Mouse (Mus musculus): Measurements from ENCODE around the gene Khk.

The Khk gene

DNA sequence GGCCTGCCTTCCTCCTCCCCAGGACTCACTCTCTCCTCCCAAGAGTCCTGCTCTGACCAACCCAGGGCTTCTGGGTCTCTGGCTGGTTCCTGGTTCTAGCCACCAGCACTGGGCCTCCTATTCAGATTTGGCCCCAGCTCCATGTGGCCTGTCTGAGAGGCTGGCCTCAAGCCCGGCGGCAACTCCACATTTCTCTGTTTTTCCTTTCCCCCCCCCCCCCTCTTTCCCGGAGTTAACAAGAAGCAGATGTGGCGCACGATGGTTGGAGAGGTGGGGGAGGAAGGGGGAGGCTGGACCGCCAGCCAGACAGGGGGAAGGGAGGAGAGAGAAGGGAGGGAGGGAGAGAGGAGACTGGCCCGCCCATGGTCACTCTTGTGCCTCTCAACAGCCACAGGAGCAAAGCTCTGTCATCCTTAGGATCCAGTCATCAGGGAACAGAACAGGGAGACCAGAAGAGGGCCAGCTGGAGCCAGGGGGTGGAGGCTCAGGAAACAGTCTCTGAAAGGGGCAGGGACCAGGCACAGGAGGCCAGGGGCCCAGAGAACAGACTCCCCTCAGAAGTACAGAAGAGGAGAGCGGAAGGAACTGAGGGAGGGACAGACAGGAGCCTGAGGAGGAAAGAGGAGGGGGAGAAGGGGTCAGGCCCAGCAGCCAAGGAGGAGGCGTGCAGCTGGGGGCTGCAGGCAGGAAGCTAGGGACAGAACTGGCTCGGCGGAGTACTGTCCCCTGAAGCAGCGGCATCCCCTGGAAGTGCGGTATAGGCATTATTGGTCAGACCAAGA is 8.0 kb upstream of the Khk start, which contains the start of gene Emilin1:
TSS of gene Emilin1 (plus strand) at position 343 of the 782 bp plus-strand sequence.
- DNase-seq (ENCODE audit: low spot score) = peak; percentile 86

DNA sequence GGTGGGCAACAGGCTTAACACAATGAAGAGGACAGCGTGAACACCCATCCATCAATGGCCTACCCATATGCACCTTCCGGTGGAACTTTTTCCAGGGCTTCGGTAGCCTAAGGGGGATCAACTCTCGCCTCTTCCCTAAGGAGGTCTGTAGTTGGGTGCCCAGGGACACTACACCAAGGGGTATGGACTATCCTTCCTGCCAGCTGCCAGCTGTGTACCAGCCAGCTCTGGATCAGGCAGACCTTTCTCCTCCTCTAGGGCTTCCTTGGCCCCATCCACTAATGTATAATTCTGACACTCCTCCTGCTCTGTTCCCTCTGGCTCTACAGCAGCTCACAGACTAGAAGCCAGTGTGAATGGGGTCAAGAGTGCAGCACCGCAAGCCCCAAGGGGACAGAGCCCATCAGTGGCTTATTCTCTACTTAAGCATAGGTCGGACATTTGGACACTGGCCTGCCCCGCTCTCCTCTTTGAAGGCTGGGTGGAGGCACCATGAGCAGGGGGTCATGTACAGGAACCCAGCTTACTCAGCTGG is 7.1 kb upstream of the Khk start:
- peak; percentile 45 for DNase-seq (ENCODE audit: low spot score)

DNA sequence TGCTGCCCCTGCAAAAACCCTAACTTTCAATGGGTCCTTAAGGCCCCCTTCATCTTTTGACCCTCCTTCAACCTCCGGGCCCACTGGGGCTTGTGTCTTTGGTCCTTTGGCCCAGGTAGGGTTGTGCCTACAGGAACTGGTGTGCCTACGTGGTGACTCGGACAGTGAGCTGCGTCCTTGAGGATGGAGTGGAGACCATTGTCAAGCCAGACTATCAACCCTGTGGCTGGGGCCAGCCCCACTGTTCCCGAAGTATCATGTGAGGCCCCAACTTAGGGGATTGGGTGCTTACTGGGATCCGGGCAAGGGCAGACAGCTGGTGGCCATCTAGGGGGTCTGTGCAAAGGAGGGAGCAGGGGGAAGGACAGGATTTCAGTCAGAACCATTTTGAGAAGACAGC is 6.4 kb upstream of the Khk start:
- DNase-seq (ENCODE audit: low spot score) = no peak

DNA sequence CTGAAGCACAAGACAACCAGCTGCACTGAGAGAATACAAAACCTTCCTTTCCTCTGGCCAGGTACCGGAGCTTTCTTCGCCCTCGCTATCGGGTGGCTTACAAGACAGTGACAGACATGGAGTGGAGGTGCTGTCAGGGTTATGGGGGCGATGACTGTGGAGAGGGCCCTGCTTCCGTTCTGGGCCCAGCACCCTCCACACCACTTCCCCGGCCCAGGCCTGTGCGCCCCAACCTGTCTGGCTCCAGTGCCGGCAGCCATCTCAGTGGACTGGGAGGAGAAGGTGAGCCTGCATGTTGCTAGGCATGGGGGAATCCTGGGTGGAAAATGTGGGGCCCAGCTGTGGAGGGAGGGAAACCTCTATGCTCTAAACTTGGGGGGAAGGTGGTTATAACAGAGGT is 5.8 kb upstream of the Khk start:
- no peak for DNase-seq (ENCODE audit: low spot score)

DNA sequence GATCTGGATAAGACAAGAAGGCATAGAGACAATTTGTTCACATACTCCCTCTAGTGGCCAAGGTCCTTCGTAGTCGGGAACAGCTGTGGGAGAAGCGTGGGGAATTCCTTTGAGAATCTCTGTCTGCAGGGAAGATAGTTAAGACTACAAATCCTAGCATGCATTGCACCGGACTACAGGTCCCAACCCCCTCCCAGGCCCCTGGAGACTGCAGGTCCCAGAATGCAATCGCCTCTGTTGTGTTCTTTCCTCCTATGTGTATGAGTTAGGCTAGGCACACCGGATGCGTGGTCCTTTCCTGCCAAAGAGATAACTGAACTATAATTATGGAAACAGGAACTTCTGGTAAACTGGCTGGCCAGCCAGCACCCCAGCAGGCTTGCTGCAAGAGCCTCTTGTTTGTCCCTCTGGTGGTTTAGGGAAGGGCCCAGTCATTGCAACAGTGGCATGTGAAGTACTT is 5.2 kb upstream of the Khk start:
- DNase-seq (ENCODE audit: low spot score) = peak; percentile 97

DNA sequence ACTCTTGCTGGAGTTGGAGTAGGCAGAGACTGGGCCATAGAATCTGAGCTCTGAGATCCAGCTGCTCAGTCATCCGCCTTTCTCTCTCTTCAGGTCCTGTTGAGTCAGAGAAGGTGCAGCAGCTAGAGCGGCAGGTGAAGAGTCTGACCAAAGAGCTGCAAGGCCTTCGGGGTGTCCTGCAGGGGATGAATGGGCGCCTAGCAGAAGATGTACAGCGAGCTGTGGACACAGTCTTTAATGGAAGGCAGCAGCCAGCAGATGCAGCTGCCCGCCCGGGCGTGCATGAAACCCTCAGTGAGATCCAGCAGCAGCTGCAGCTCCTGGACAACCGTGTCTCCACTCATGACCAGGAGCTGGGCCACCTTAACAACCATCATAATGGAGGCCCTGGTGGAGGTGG is 4.4 kb upstream of the Khk start:
- no peak for DNase-seq (ENCODE audit: low spot score)

DNA sequence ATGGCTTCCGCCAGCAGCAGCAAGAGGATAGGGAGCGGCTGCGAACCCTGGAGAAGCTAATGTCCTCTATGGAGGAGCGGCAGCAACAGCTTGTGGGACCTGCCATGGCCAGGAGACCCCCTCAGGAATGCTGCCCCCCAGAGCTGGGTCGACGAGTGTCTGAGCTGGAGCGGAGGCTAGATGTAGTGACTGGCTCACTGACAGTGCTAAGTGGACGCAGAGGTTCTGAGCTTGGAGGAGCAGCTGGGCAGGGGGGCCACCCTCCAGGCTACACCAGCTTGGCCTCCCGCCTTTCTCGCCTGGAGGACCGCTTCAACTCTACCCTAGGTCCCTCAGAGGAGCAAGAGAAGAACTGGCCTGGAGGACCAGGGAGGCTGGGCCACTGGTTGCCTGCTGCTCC is 3.9 kb upstream of the Khk start:
- no peak for DNase-seq (ENCODE audit: low spot score)

DNA sequence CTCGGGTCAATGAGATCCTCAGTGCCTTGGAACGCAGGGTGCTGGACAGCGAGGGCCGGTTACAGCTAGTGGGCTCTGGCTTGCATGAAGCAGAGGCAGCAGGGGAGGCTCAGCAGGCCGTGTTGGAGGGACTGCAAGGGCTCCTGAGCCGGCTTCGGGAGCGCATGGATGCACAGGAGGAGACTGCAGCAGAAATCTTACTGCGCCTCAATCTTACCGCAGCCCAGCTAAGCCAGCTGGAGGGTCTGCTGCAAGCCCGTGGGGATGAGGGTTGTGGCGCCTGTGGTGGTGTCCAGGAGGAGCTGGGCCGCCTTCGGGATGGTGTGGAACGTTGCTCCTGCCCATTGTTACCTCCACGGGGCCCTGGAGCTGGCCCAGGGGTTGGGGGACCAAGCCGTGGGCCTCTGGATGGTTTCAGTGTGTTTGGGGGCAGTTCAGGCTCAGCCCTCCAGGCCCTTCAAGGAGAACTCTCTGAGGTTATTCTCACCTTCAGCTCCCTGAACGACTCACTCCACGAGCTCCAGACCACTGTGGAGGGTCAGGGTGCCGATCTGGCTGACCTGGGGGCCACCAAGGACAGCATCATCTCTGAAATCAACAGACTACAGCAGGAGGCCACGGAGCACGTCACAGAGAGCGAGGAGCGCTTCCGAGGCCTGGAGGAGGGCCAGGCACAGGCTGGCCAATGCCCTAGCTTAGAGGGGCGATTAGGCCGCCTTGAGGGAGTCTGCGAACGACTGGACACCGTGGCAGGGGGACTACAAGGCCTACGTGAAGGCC is 3.1 kb upstream of the Khk start:
- no peak for DNase-seq (ENCODE audit: low spot score)

DNA sequence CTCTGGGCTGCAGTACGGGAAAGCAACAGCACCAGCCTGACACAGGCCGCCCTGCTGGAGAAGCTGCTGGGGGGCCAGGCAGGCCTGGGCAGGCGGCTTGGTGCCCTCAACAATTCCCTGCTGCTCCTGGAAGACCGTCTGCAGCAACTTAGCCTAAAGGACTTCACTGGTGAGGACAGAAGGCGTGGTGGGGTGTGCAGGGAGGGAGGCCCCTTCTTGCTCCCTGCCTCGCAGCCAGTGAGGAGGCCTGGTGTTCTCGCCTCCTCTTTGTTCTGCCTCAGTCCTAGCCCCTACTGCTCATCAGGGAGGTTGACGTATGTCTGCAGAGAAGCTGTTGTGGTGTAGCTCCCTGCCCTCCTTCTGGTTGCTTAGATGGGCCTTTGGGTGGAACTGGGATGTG is 2.5 kb upstream of the Khk start:
- DNase-seq (ENCODE audit: low spot score) = no peak

DNA sequence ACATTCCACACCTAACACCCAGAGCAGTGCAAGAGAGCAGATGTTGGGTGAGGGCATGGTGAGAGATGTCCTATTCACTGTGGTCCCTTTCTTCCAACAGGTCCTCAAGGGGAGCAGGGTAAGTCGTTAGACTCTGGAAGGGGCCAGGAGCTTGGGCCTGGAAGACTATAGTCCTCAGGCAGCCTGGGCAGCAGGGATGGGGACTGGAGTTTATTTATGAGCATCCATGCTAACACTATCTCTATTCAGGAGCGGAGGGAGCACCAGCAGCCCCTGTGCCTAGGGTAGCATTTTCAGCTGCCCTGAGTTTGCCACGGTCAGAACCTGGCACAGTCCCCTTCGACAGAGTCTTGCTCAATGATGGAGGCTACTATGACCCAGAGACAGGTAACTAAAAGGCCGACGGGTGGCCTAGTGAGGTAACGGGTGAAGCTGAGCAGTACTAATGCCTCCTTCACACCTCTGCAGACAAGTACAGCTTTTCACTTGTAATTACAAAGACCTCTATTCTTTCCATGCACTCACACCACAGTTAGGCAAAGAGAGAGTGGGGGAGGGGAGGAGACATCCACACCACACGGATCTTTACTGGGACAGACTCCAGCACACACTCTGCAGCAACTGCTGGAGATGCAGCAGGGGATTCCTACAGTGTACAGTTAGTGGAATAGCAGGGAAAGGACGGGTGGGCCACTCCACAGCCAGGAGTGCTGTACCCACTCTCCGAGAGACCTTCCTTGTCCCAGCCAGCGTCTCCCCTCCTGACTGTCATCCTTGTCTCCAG is 1.2 kb upstream of the Khk start:
- no peak for DNase-seq (ENCODE audit: low spot score)

DNA sequence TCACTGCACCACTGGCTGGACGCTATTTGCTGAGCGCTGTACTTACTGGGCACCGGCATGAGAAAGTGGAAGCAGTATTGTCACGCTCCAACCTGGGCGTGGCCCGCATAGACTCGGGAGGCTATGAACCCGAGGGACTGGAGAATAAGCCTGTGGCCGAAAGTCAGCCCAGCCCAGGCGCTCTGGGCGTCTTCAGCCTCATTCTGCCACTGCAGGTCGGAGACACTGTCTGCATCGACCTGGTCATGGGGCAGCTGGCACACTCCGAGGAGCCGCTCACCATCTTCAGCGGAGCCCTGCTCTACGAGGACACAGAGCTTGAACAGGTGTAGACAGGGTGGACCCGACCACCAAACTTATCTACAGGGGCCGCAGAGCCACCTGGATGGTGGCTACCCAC is 610 bp upstream of the Khk start:
- DNase-seq (ENCODE audit: low spot score) = no peak

DNA sequence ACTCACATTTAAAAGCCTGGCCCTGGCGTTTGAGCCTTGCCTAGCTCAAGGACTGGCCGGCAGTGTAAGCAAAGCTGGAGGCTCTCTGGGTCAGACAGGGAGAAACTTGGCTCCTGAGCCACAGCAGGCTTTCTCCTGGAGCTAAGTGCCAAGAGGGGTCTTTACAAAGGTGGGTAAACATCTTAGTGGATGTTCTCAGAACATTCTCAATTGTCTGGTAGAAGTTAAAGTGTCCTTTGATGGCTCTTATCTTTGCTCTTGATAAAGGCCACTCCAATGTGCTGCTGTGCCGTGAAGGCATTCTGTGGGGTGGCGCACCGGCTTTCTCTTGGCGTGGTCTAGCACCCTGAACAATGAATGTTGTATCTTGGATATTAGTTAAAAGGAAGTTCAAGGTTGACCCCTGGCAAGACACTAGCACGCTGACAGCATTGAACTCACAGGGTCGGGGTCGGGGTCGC is 1.4 kb downstream of the Khk start:
- no peak for DNase-seq (ENCODE audit: low spot score)

DNA sequence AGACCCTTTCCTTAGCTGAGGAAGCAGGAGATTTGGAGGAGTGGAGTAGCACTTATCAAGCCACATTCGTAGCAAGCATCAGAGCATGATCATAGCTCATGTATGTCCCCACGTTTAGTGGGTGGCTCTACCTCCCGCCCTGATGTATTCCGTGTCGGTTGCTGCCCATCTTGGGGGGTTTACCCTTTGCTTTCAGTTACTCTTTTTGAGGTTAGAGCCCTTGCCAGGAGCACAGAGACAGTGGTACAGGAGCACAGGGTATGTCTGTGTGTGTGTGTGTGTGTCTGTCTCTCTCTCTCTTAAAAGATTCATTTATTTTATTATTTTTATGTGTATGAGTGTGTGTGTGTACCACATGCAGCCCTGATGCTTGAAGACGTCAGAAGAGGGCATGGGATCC is 1.9 kb downstream of the Khk start:
- DNase-seq (ENCODE audit: low spot score) = no peak

DNA sequence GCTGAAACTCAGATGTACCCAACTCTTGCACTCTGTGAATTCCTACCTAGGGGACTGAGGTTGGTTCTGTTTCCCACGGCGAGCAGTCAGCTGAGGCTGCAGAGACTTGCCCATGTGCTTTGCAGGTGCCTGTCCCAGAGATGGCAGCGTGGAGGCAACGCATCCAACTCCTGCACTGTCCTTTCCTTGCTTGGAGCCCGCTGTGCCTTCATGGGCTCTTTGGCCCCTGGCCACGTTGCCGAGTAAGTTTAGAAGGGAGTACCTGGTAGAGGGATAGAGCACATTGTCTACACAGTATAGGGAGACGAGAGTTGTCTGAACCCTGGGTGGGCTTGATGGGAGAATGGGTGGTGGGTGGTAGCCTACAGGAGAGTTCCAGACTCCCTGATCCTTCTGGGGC is 3.4 kb downstream of the Khk start:
- DNase-seq (ENCODE audit: low spot score) = no peak

DNA sequence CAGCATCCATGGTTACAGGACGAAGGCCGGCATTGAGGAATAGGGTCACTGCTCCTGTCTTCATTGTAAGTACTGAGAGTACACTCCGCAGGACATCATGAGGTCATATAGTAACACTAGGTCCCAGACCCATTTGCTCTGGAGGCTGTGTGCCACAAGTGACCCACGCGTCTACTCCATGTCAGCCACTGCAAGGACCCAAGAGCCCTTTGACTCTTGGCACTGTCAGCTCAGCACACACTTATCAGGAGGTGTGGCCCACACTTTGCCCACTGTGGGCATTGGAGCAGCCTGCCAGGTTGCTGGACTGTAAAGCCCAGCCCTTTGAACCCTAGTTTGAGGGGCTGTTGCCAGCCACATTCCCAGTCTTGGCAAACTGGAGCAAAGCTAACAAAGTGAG is 4.0 kb downstream of the Khk start:
- no peak for DNase-seq (ENCODE audit: low spot score)

DNA sequence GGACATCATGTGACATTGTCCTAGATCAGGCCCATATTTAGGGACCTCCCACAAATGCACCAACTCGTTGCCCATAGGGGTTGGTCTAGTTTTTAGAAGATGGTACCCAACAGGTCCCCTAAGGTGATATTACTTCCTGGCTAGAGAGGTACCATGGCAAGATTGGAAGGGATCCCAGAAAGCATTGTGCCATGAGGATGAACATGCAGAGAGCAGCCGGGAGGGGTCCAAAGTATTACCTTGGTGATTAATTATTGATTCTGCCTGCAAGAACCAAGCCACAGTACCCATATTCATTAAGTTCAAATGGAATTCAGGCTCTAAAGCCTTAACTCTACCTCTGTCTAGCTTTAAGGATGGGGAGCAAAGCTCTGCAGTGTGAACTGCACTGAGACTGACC is 4.8 kb downstream of the Khk start:
- DNase-seq (ENCODE audit: low spot score) = no peak

DNA sequence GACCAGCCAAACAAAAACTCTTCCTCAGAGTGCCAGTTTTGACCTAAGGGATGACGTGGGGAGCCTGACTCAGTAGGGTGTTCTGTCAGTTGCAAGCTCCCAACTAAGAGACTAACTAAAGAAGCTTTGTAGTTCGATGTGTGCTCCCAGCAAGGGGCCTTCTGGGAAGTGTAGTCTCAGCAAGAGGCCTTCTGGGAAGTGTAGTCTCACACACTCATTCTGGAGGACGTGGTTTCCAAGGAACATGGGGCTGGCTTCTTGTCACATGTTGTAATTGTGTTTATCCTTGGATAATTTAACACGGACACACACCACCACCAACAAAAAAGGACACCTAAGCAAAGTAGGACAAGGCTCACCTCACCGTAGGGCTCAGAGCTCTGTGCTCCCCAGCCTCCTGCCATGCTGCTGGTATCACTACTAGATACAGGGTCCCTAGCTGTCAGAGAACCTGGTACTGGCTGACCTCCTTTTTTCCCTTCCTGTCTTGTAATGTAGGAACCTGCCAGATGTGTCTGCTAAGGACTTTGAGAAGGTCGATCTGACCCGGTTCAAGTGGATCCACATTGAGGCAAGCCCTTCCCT is 6.8 kb downstream of the Khk start:
- DNase-seq (ENCODE audit: low spot score) = peak; percentile 60

DNA sequence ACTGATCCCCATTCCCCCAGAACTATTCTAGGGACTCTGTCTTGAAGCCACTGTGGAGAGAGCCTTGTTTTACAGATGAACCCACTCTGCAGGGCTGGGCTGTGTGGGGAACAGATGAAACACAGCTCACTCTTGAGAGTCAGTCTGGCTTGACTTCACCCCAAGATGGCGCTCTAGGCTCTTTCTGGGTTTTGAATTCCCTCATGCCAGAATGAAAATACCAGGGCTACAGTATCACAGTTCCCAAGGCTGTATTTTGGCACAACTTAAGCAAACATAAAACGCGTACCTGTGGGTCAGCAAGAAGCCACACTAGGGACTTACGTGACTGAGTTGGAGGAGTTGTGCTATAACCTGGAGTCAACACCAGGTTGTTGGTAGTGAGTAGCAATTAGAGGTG is 8.9 kb downstream of the Khk start:
- DNase-seq (ENCODE audit: low spot score) = peak; percentile 57

DNA sequence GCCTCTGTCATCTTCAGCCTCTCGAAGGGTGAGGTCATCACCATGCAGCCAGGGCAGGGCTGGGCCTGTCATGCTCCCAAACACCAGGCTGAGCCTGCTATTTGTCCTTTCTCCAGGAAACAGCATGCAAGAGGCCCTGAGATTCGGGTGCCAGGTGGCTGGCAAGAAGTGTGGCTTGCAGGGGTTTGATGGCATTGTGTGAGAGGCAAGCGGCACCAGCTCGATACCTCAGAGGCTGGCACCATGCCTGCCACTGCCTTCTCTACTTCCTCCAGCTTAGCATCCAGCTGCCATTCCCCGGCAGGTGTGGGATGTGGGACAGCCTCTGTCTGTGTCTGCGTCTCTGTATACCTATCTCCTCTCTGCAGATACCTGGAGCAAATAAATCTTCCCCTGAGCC is 9.6 kb downstream of the Khk start:
- no peak for DNase-seq (ENCODE audit: low spot score)

DNA sequence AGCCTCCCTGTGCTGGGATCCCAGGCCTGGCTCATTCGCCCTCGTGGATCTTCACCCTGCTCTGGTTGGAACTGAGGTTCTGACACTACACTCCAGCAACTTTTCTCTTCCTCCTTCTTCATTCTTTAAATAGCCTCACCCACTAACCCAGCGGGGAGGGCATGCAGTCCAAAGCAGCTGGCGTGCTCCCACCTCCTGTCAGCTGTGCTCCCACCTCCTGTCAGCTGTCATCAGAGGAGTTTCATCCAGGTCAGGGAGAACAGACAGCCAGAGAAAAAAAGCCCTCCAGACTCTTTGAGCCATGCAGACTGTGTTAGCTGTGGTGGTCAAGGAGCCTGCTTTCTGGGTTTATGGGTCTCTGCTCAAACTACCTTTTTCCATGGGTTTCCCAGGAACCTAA is 10.1 kb downstream of the Khk start:
- DNase-seq (ENCODE audit: low spot score) = no peak

DNA sequence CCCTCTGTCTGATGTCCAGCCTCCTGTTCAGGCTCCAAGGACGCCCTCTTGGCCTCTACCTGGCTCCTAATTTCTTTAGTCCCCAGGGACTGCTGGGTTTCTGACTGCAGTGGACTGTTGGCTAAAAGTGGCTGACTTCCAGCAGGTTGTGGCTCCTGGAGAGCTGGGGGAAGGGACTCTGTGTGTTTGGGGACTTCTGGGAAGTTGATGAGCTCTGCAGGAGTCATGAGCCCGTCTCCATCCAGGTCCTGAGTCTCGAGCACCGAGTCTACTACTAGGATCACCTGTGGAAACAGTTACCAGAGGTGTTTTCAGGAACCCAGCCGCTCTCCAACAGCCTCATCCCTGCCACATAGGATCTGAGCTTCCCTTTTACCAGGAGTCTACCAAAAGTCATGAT is 12.5 kb downstream of the Khk start:
- DNase-seq (ENCODE audit: low spot score) = no peak

Measured in embryo, embryonic 10 days (tissue).